Mouse (Mus musculus) lung, adult 2 months (tissue): ENCODE data around the gene Faiml.

Experiments
- CTCF ChIP-seq: fragments of 200-500 bp; IDR thresholded peaks from 2 replicates; pipeline ENCODE4 v1.5.1; 2011; ENCODE audit warnings: mild to moderate bottlenecking, low read length, control low read depth; ENCODE audit not compliant: insufficient read depth
- POLR2A ChIP-seq: fragments of 200-500 bp; IDR thresholded peaks from 2 replicates; pipeline ENCODE4 v1.6.1; 2011; ENCODE audit warnings: low read depth, mild to moderate bottlenecking, control low read depth, low read length, borderline replicate concordance; ENCODE audit errors: extremely low read depth

DNA sequence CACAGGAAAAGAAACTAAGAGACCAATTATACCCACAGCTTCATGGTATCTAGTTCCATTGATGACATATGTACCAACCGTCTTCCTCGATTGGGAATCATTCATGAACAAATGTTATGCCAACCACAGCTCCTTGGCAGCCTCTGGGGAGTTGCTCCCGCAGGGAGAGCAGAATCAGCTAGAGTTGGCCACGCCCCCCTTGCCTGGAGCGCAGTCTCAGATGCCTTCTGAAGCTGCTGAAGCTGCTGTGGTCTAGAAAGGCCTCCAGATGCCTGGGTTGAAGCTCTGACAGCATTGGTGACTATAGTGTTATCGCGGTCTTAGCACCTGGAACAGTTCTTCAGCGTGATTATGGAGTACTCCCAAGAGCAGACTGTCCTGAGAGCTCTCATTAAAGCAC, 11.3 kb upstream of the Faiml start:
- TF ChIP-seq CTCF, result no peak
- no peak for TF ChIP-seq POLR2A
